Mouse (Mus musculus) adipose tissue, adult 10 weeks (tissue): ENCODE results near the gene Eef1akmt1. TPM values are rescaled to one million over a fixed set of nuclear protein-coding genes. Genes with fewer than 3 reads are reported as not detected.

Experiments
- polyA plus RNA-seq: library from polyadenylated mRNA; stranded (reverse); fragments of 350-450 nt; fragmentation: Illumina TruSeq; extraction: RNeasy Lipid Tissue Mini Kit (QIAGEN cat#74804); gene quantifications from one replicate; pipeline ENCODE4 v1.2.3, GENCODE M21; 2014; ENCODE audit warnings: low read depth, low replicate concordance

Eef1akmt1 gene
- polyA plus RNA-seq: 24.6 TPM

DNA sequence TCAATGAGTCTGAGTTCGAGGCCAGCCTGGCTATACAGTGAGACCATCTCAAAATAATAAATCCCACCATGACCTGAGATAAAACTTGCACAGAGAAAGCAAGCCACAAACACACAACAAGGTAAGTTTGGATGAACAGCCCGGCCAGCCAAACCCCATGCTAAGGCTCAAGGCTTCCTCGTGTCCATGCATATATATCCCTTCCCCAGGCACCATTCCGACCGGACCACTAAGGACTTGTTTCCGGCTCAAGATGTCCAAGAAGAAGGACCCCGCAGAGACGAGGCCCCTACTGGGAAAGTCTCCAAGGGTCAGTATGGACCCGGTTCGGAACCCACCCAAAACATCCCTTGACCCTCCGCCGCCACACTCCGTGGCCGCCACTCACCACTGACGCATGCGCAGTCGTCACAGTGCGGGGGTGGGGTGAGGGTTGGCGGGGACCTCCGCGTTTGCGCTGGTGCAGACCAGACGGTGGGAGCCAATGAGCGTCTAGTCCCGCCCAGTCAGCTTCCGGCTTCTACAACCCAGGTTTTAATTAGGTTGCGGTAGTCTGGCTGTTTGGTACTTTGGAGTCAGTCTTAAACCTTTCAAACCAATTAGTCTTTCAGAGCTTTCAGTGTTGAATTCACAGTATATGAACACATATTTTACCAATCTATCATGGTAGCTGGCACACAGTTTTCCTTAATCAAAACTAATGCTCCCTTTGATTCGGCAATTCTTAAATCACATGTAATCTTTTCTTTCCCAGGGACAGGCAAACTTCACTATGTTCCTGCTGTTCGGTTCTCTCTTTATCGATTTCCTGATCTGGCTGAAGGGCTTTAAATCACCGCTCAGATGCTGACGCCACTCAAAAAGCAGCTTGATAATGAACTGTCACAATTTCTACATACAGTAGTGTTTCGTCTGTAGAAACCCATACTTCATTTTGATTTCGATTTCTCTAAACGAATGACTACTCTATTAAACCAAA lies at the start of gene Eef1akmt1:
Gene Eef1akmt1 (minus strand): TSS at position 458 of the 979 bp plus-strand sequence.

DNA sequence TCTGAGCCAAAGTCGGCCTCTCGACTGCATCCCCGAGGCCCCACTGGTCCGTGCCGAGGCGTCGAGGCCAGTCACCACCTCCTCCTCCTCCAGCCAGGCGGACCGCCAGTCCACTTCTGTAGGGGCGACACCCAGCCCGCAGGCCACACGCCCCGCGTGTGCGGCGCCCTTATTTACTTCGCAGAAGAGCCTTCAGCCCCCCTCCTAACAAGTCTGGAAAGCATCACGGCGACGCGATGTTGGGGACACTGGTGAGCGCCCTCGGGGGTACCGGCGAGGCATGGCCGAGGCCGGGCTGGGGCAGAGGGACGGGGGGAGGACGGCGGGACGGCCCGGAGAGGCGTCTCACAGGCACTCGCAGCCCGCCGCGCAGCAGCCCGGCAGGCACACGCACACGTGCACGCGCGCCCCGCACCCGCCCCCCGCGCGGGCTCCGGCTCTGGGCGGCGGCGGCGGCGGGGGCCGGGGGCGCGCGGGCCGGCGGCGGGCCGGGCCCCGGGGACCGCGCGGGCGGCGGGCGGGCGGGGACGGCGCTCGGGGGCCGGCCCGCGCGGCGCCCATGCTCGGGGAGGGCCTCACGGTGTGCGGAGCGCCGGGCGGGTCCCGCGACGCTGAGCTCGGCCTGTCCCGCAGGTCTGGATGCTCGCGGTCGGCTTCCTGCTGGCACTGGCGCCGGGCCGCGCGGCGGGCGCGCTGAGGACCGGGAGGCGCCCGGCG lies 46.6 kb downstream of the Eef1akmt1 start, which contains the start of gene Il17d:
Gene Il17d (plus strand): TSS at position 107 of the 717 bp plus-strand sequence.

Other genes starting within 250 kb of the Eef1akmt1 start
- gene Cryl1, start 173.1 kb downstream of the Eef1akmt1 start, polyA plus RNA-seq: 42.3 TPM
- gene Ift88, start 147.6 kb downstream of the Eef1akmt1 start, polyA plus RNA-seq: 15.6 TPM
- gene Il17d, start 46.8 kb downstream of the Eef1akmt1 start, polyA plus RNA-seq: 3.7 TPM
- gene Xpo4, start 93.8 kb upstream of the Eef1akmt1 start, polyA plus RNA-seq: 6.7 TPM
- not detected for gene Gm49361, start 174.5 kb upstream of the Eef1akmt1 start, polyA plus RNA-seq
- gene Lats2, start 186.8 kb upstream of the Eef1akmt1 start, polyA plus RNA-seq: 16.8 TPM
- gene Sap18, start 226.6 kb upstream of the Eef1akmt1 start, polyA plus RNA-seq: 113 TPM